Mouse (Mus musculus) cortical plate, adult 2 months (tissue): ENCODE results near the gene Dnajc6. TPM values are rescaled to one million over a fixed set of nuclear protein-coding genes. Genes with fewer than 3 reads are reported as not detected.

ENCODE experiments used
- H3K27ac ChIP-seq: fragments of 200-500 bp; 2 replicates; pipeline ENCODE4 v1.5.1; 2012; ENCODE audit warnings: low read length, control low read depth, inconsistent platforms; ENCODE audit not compliant: insufficient read depth
- H3K4me1 ChIP-seq: fragments of 200-500 bp; 2 replicates; pipeline ENCODE4 v1.6.1; 2011; ENCODE audit warnings: low read length; ENCODE audit not compliant: control insufficient read depth, insufficient read depth
- H3K4me3 ChIP-seq: fragments of 200-500 bp; 2 replicates; pipeline ENCODE4 v1.5.1; 2011; ENCODE audit warnings: mild to moderate bottlenecking, low read length, control low read depth; ENCODE audit not compliant: insufficient read depth
- CTCF ChIP-seq: fragments of 200-500 bp; IDR thresholded peaks from 2 replicates; pipeline ENCODE4 v1.5.1; 2011; ENCODE audit warnings: mild to moderate bottlenecking, control low read depth, low read length; ENCODE audit not compliant: insufficient read depth; ENCODE audit errors: extremely low read depth
- POLR2A ChIP-seq: fragments of 200-500 bp; IDR thresholded peaks from 2 replicates; pipeline ENCODE4 v1.6.1; 2011; ENCODE audit warnings: mild to moderate bottlenecking, low read length, control low read depth; ENCODE audit not compliant: insufficient read depth; ENCODE audit errors: extremely low read depth
- polyA plus RNA-seq: library from polyadenylated mRNA; depleted of rRNA; stranded (reverse); fragments of >200 nt; gene quantifications from 2 replicates; pipeline ENCODE4 v1.2.3, GENCODE M21; 2012

The Dnajc6 gene
- polyA plus RNA-seq, 1 experiment, result 144 TPM

GRCm38 (mm10) chr4:101504470-101505007 lies 8.1 kb downstream of the Dnajc6 start:
- no peak overlapping the region for H3K27ac ChIP-seq
- H3K4me1 ChIP-seq, result no peaks in the 10 kb centered on the region
- TF ChIP-seq POLR2A (no peak), CTCF (no peak)
- no peak overlapping the region for H3K4me3 ChIP-seq

DNA sequence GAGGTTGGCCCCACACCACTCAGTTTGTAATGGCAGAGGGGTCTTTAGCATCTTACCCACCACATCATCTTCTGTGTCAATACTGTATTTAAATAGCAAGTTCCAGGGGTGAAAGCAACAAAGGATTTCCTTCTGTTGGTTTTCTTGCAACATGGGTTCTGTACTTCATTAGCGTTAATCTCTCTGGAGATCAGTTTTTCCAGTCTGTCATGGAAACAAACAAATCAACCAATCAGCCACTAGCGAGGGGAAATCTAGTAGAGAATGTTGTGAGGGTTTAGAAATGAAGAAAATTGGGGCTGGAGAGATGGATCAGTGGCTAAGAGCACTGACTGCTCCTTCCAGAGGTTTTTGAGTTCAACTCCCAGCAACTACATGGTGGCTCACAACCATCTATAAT lies 9.5 kb downstream of the Dnajc6 start:
- no peak overlapping the region for H3K4me3 ChIP-seq
- peaks cover 1% of the 10 kb centered on the region; the same call in 1 of the 2 replicates for H3K4me1 ChIP-seq
- TF ChIP-seq CTCF (no peak), POLR2A (no peak)
- no peak overlapping the region for H3K27ac ChIP-seq

DNA sequence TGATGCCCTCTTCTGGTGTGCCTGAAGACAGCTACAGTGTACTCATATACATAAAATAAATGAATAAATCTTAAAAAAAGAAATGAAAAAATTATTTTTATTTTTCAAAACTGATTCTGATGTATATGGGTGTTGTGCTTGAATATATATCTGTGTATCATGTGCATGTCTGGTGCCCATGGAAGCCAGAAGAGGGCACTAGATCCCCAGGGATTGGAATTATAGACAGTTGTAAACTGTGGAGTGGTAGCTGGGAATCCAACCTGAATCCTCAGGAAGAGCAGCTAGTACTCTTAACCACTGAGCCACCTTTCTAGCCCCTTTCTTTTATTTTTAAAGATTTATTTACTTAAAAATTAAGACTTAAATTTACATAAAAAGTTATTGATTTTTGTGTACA lies 9.9 kb downstream of the Dnajc6 start:
- Histone ChIP-seq H3K4me1 (peaks cover 3% of the 10 kb centered on the region; the same call in 1 of the 2 replicates), H3K4me3 (no peak overlapping the region), H3K27ac (no peak overlapping the region)
- TF ChIP-seq POLR2A (no peak), CTCF (0 out of 2 replicates have a peak, but pooled peaks have one; percentile 1)

- peak; percentile 91 for TF ChIP-seq POLR2A
- TF ChIP-seq CTCF, result no peak
- Histone ChIP-seq H3K4me1 (peaks cover 3% of the 10 kb centered on the region; the same call in 1 of the 2 replicates), H3K4me3 (peak overlapping the region; percentile 88), H3K27ac (peak overlapping the region; percentile 89)
Observed at GRCm38 (mm10) chr4:101507571-101508422, 11.3 kb downstream of the Dnajc6 start.

GRCm38 (mm10) chr4:101508431-101508830 lies 12.0 kb downstream of the Dnajc6 start:
- TF ChIP-seq CTCF (no peak), POLR2A (no peak)
- peaks cover 3% of the 10 kb centered on the region; the same call in 1 of the 2 replicates for H3K4me1 ChIP-seq

DNA sequence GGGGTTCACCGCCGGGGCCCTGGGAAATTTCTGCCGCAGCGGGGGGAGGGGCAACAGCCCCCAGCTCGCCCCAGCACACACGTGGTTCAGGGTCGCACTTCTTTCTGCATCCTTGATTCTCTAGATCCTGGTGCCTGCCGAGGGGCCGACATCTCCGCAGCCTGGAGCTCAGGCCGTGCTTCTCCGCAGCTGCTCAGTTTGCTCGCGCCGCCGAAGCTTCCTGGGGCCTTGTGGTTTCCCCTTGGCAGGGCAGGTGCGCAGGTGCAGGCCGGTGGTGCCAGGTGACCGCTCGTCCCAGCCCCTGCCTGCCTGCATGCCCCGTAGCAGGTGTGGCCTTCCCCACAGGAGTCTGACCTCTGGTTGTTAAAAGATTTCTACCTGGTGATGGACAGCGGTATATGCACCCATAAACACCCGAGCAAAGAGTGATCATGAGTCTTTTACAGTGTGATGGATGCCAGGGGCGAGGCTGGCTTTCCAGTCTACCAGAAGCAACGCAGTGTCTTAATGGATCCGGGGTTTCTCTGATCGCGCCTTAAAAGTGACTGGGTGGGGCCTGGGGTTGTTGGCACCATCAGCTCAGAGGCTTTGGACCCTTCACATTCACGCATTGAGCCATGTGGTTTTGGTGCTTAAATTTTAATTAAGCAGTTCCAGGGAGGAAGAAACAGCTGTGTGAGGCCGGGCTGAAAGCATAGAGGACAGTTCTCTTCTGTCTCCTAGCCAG lies 12.6 kb downstream of the Dnajc6 start:
- H3K4me3 ChIP-seq, result peak overlapping the region; percentile 88
- TF ChIP-seq POLR2A (no peak), CTCF (no peak)
- H3K27ac ChIP-seq, result peak overlapping the region; percentile 66
- peaks cover 3% of the 10 kb centered on the region; the same call in 1 of the 2 replicates for H3K4me1 ChIP-seq

More at GRCm38 (mm10) chr4:101508431-101508830, 12.0 kb downstream of the Dnajc6 start:
- H3K4me3 ChIP-seq, result peak overlapping the region; percentile 88
- peak overlapping the region; percentile 66; the same call in 1 of the 2 replicates for H3K27ac ChIP-seq

- peaks cover 8% of the 10 kb centered on the region for H3K4me1 ChIP-seq
- H3K4me3 ChIP-seq, result peak overlapping the region; percentile 88
- no peak overlapping the region for H3K27ac ChIP-seq
- no peak for TF ChIP-seq POLR2A
- no peak for TF ChIP-seq CTCF
Observed at GRCm38 (mm10) chr4:101510111-101510903, 13.9 kb downstream of the Dnajc6 start.

- Histone ChIP-seq H3K4me1 (peaks cover 10% of the 10 kb centered on the region), H3K27ac (no peak overlapping the region), H3K4me3 (peak overlapping the region; percentile 88; the same call in 1 of the 2 replicates)
- no peak for TF ChIP-seq CTCF
- no peak for TF ChIP-seq POLR2A
Observed at GRCm38 (mm10) chr4:101510904-101511210, 14.4 kb downstream of the Dnajc6 start.
